Mouse (Mus musculus): ENCODE data around the gene Laptm5. TPM values are rescaled to one million over a fixed set of nuclear protein-coding genes. Genes with fewer than 3 reads are reported as not detected.

Gene Laptm5
- polyA plus RNA-seq (2015; fragmentation: Nextera tagmentation; extraction: Ambion mirVana), result 78.1 and 91.2 TPM in 2 replicates

DNA sequence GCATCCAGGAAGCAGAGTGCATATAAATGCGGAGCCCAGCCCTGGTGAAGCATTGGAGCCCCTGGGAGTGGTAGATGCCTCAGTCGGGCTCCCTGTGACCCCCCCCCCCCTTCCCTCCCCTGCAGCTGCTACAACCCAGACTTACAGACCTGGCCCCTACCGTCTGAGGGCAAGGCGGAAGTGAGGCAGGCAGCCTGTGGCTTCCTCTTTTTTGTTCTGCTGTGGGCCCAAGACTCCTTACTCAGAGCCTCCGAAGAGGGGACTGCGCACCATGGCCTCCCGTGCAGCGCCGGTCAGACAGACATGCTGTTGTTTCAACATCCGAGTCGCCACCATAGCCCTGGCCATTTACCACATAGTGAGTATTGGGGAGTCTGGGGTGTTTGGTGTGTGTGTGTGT is at the start of gene Laptm5:
Laptm5 (plus strand) TSS at position 49 of the 400 bp plus-strand sequence.
- H3K4me3 ChIP-seq (ENCODE audit: low read depth, low read length), result peak within 1 kb of the TSS; percentile 46
- peak; percentile 47; the same call in 1 of the 2 replicates for ATAC-seq (ENCODE audit: low read depth)
- H3K4me2 ChIP-seq (ENCODE audit: low read depth, low read length), result peak within 1 kb of the TSS; percentile 20; the same call in 1 of the 2 replicates
- H3K36me3 ChIP-seq (ENCODE audit: control insufficient read depth, insufficient read depth), result no peaks in the 10 kb centered on the region
- peaks cover 6% of the 10 kb centered on the region for H3K4me1 ChIP-seq (ENCODE audit: control insufficient read depth, low read depth, low read length)
- no peaks in the 10 kb centered on the region for H3K27me3 ChIP-seq (ENCODE audit: control insufficient read depth, insufficient read depth, low read depth, low read length)
- H3K27ac ChIP-seq (ENCODE audit: low read length), result peak within 1 kb of the TSS; percentile 71
- H3K9me3 ChIP-seq (replicated peaks; ENCODE audit: control insufficient read depth, low read length), result no peaks in the 10 kb centered on the region
- peak within 1 kb of the TSS; percentile 42 for H3K9ac ChIP-seq (ENCODE audit: low read depth, low read length)
- WGBS (ENCODE audit: insufficient replicate concordance), result 19% methylated on average over 11 of the region's 11 CpGs

DNA sequence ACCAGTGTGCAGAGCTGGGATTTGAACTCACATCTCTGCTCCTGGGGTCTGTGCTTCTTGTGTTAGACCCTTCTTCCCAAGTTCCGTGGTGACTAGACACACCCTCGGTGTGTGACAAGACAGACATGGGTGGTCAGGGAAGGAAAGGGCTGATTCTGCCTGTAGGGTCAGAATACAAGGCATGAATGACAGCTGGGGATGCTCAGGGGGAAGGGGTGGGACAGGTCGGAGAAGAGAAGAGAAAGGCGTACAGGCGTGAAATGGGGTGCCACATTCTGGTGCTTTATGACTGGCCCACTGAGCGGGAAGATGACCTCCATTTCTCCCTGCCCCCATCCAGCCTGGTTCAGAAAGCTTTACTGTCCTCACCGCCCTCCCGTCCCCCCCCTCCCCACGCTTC is 47.5 kb upstream of the Laptm5 start:
- WGBS (ENCODE audit: insufficient replicate concordance), result 48% methylated on average over 6 of the region's 9 CpGs
- Histone ChIP-seq H3K27ac (ENCODE audit: low read length) (no peak overlapping the region), H3K4me2 (ENCODE audit: low read depth, low read length) (no peak overlapping the region), H3K9me3 (replicated peaks; ENCODE audit: control insufficient read depth, low read length) (no peaks in the 10 kb centered on the region), H3K4me3 (ENCODE audit: low read depth, low read length) (no peak overlapping the region), H3K27me3 (ENCODE audit: control insufficient read depth, insufficient read depth, low read depth, low read length) (peaks cover 9% of the 10 kb centered on the region; the same call in 1 of the 2 replicates), H3K9ac (ENCODE audit: low read depth, low read length) (no peak overlapping the region), H3K4me1 (ENCODE audit: control insufficient read depth, low read depth, low read length) (no peaks in the 10 kb centered on the region), H3K36me3 (ENCODE audit: control insufficient read depth, insufficient read depth) (no peaks in the 10 kb centered on the region)
- ATAC-seq (ENCODE audit: low read depth), result no peak

DNA sequence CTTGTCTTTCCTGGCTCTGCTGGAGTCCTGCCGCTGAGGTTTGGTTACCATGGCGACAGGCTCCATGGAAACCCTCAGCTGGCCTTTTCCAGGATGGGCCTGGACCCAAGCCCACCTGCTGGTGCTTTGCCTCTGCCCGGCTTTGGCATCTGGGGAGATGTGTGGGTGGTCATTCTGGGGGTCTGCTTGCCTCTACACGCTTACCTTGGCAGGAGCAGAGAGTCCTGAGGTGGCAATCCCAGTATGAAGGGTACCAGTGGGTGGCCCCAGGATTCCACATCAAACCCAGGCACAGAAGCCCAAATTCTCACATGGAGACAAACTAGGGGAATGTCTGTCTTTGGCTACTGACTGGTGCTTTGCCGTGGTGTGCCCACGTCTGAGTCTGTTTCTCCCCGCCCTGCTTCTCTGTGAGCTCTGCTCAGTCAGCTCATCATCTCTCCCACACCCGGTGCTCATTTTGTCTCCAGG is 47.0 kb upstream of the Laptm5 start:
- H3K27ac ChIP-seq (ENCODE audit: low read length), result no peak overlapping the region
- H3K4me1 ChIP-seq (ENCODE audit: control insufficient read depth, low read depth, low read length), result no peaks in the 10 kb centered on the region
- no peak overlapping the region for H3K9ac ChIP-seq (ENCODE audit: low read depth, low read length)
- peaks cover 9% of the 10 kb centered on the region; the same call in 1 of the 2 replicates for H3K27me3 ChIP-seq (ENCODE audit: control insufficient read depth, insufficient read depth, low read depth, low read length)
- H3K4me3 ChIP-seq (ENCODE audit: low read depth, low read length), result no peak overlapping the region
- no peaks in the 10 kb centered on the region for H3K36me3 ChIP-seq (ENCODE audit: control insufficient read depth, insufficient read depth)
- WGBS (ENCODE audit: insufficient replicate concordance), result 24% methylated on average over 8 of the region's 8 CpGs
- H3K4me2 ChIP-seq (ENCODE audit: low read depth, low read length), result no peak overlapping the region
- H3K9me3 ChIP-seq (replicated peaks; ENCODE audit: control insufficient read depth, low read length), result no peaks in the 10 kb centered on the region
- no peak for ATAC-seq (ENCODE audit: low read depth)

DNA sequence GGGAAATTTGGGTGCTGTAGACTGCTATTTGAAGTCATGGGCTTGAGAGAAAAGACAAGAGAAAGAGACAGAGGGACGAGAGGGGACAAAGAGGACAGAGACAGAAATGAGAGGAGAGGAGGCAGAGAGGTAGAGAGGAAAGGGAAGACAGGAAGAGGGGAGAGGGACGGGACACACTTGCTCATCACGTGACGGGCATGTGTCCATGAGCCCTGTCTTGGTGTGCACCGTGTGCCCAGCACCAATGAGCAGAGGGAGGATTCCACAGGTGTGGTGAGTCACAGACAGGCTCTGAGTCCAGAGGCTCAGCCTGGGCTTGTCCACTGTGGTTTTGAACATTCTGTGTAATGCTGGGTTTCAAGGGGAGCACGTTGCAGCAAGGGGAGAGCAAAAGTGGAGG is 45.0 kb upstream of the Laptm5 start:
- H3K9me3 ChIP-seq (replicated peaks; ENCODE audit: control insufficient read depth, low read length), result no peaks in the 10 kb centered on the region
- no peak overlapping the region for H3K9ac ChIP-seq (ENCODE audit: low read depth, low read length)
- 46% methylated on average over 6 of the region's 6 CpGs for WGBS (ENCODE audit: insufficient replicate concordance)
- no peaks in the 10 kb centered on the region for H3K4me1 ChIP-seq (ENCODE audit: control insufficient read depth, low read depth, low read length)
- no peaks in the 10 kb centered on the region for H3K36me3 ChIP-seq (ENCODE audit: control insufficient read depth, insufficient read depth)
- H3K4me2 ChIP-seq (ENCODE audit: low read depth, low read length), result no peak overlapping the region
- ATAC-seq (ENCODE audit: low read depth), result no peak
- no peak overlapping the region for H3K27ac ChIP-seq (ENCODE audit: low read length)
- H3K27me3 ChIP-seq (ENCODE audit: control insufficient read depth, insufficient read depth, low read depth, low read length), result no peaks in the 10 kb centered on the region
- H3K4me3 ChIP-seq (ENCODE audit: low read depth, low read length), result no peak overlapping the region

DNA sequence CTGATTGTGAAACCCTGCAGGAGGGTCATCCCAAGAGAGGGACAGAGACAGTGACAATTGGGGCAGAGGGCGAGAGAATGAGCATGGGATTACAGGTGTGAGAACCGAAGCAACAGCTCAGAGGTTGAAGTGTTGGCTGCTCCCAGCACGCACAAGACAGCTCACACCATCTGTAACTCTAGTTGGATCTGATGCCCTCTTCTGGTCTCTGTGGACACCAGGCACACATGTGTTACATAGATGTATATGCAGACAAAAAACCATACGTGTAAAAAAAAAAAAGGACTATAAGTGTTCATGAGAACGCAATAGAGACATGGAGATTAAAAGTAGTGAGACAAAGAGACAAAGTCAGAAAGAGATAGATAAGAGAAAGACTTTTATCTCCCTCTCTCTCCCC is 44.1 kb upstream of the Laptm5 start:
- WGBS (ENCODE audit: insufficient replicate concordance), result 27% methylated on average over 5 of the region's 5 CpGs
- Histone ChIP-seq H3K4me3 (ENCODE audit: low read depth, low read length) (no peak overlapping the region), H3K27me3 (ENCODE audit: control insufficient read depth, insufficient read depth, low read depth, low read length) (no peaks in the 10 kb centered on the region), H3K4me2 (ENCODE audit: low read depth, low read length) (no peak overlapping the region), H3K9me3 (replicated peaks; ENCODE audit: control insufficient read depth, low read length) (no peaks in the 10 kb centered on the region), H3K36me3 (ENCODE audit: control insufficient read depth, insufficient read depth) (no peaks in the 10 kb centered on the region), H3K9ac (ENCODE audit: low read depth, low read length) (no peak overlapping the region), H3K4me1 (ENCODE audit: control insufficient read depth, low read depth, low read length) (no peaks in the 10 kb centered on the region), H3K27ac (ENCODE audit: low read length) (no peak overlapping the region)
- ATAC-seq (ENCODE audit: low read depth), result no peak

DNA sequence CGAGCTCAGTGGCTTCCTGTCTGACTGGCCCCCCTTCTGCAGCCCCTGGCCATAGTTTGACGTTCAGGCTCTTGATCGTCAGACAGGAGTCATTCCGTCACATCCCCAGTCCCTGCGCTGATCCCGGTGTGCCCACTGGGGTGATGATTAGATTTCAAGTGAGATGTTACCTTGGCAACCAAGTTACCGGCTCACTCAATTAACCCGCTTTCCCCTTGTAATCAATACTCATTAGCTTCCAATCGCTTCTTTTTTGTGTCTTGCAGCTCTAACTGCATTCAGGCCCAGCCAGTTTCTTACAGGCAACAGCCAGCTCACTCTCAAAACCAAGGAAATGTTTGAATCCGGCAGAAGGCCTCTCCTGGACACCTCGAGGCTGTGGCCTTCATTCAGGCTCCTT is 40.5 kb upstream of the Laptm5 start:
- no peak overlapping the region for H3K27ac ChIP-seq (ENCODE audit: low read length)
- ATAC-seq (ENCODE audit: low read depth), result no peak
- no peaks in the 10 kb centered on the region for H3K36me3 ChIP-seq (ENCODE audit: control insufficient read depth, insufficient read depth)
- H3K4me3 ChIP-seq (ENCODE audit: low read depth, low read length), result no peak overlapping the region
- no peaks in the 10 kb centered on the region; the same call in 1 of the 2 replicates for H3K27me3 ChIP-seq (ENCODE audit: control insufficient read depth, insufficient read depth, low read depth, low read length)
- WGBS (ENCODE audit: insufficient replicate concordance), result 56% methylated on average over 11 of the region's 11 CpGs
- H3K9me3 ChIP-seq (replicated peaks; ENCODE audit: control insufficient read depth, low read length), result no peaks in the 10 kb centered on the region
- no peak overlapping the region for H3K9ac ChIP-seq (ENCODE audit: low read depth, low read length)
- no peaks in the 10 kb centered on the region for H3K4me1 ChIP-seq (ENCODE audit: control insufficient read depth, low read depth, low read length)
- H3K4me2 ChIP-seq (ENCODE audit: low read depth, low read length), result no peak overlapping the region

DNA sequence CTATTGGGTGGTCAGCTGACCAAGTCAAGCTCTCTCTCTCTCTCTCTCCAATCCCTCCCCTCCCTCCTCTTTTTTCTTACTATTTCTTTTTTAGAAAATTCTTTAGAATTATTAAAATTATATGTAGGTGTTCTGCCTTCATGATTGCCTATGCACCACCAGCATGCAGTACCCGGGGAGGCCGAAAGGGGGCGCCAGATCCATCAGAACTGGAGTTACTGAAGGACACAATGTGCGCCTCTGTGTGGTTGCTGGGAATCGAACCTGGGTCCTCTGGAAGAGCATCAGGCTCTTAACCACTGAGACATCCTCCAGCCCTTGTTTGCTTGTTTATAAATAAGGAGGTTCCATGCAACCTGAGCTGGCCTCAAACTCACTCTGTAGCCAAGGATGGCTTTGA is 39.5 kb upstream of the Laptm5 start:
- no peak for ATAC-seq (ENCODE audit: low read depth)
- H3K9ac ChIP-seq (ENCODE audit: low read depth, low read length), result no peak overlapping the region
- H3K4me2 ChIP-seq (ENCODE audit: low read depth, low read length), result no peak overlapping the region
- no peaks in the 10 kb centered on the region for H3K36me3 ChIP-seq (ENCODE audit: control insufficient read depth, insufficient read depth)
- no peaks in the 10 kb centered on the region for H3K4me1 ChIP-seq (ENCODE audit: control insufficient read depth, low read depth, low read length)
- H3K4me3 ChIP-seq (ENCODE audit: low read depth, low read length), result no peak overlapping the region
- 66% methylated on average over 5 of the region's 5 CpGs for WGBS (ENCODE audit: insufficient replicate concordance)
- H3K27me3 ChIP-seq (ENCODE audit: control insufficient read depth, insufficient read depth, low read depth, low read length), result no peaks in the 10 kb centered on the region; the same call in 1 of the 2 replicates
- H3K27ac ChIP-seq (ENCODE audit: low read length), result no peak overlapping the region
- no peaks in the 10 kb centered on the region for H3K9me3 ChIP-seq (replicated peaks; ENCODE audit: control insufficient read depth, low read length)

DNA sequence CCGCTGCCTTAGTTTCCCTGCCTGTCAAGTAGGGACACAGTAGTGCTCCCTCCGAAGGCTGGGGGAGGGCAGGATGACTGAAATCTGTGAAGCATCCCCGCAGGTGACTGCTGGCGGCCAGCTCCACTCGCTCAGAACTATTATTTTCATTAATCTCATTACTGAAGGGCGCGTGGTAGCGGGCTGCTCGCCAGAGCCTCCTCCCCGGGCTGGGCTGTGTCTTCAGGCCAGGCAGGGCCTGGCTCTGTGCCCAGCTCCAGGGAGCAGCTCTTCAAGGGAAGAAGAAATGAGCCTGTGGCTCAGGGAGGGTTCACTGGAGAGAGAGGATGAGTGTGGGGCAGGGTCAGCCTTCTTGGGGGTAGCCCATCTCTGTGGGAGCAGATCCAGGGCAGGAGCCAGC is 38.3 kb upstream of the Laptm5 start:
- H3K27me3 ChIP-seq (ENCODE audit: control insufficient read depth, insufficient read depth, low read depth, low read length), result no peaks in the 10 kb centered on the region; the same call in 1 of the 2 replicates
- H3K27ac ChIP-seq (ENCODE audit: low read length), result no peak overlapping the region
- no peaks in the 10 kb centered on the region for H3K36me3 ChIP-seq (ENCODE audit: control insufficient read depth, insufficient read depth)
- no peak overlapping the region for H3K9ac ChIP-seq (ENCODE audit: low read depth, low read length)
- H3K4me1 ChIP-seq (ENCODE audit: control insufficient read depth, low read depth, low read length), result no peaks in the 10 kb centered on the region
- 32% methylated on average over 10 of the region's 10 CpGs for WGBS (ENCODE audit: insufficient replicate concordance)
- no peak overlapping the region for H3K4me3 ChIP-seq (ENCODE audit: low read depth, low read length)
- no peak for ATAC-seq (ENCODE audit: low read depth)
- H3K4me2 ChIP-seq (ENCODE audit: low read depth, low read length), result no peak overlapping the region
- no peaks in the 10 kb centered on the region for H3K9me3 ChIP-seq (replicated peaks; ENCODE audit: control insufficient read depth, low read length)

DNA sequence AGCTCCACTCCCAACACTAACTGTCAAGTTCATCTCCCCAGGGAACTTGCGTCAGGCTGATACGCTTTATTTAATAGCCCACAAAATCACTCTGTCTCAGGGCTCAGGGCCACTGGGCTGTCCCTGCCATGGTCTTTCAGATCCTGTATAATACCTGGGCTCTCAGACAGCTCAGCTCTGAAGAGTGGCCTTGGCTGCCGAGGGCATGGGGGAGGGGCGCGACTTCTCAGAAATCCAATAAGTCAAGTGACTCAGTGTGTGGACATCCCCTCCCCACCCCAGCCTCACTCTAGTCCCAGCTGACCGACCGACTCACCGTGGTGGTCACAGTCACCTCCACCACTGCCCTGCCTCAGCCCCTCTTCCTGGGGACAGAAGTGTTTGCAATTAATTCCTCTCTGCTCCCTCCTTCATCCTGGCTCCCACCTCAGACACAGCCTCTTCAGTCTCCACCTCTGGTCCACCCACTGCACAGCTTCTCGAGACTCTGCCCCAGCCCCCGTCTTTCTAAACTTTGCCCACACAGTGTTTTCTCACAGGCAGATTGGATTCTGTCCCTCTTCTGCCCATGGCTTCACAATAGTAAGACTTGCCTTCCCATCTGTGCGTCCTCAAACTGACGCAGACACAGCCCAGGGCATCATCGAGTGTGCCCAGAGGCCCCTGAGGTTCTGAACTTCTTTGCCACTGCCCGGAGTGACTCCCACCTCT is 36.8 kb upstream of the Laptm5 start:
- Histone ChIP-seq H3K4me3 (ENCODE audit: low read depth, low read length) (no peak overlapping the region), H3K9me3 (replicated peaks; ENCODE audit: control insufficient read depth, low read length) (no peaks in the 10 kb centered on the region), H3K9ac (ENCODE audit: low read depth, low read length) (no peak overlapping the region), H3K27ac (ENCODE audit: low read length) (no peak overlapping the region), H3K27me3 (ENCODE audit: control insufficient read depth, insufficient read depth, low read depth, low read length) (no peaks in the 10 kb centered on the region; the same call in 1 of the 2 replicates), H3K4me1 (ENCODE audit: control insufficient read depth, low read depth, low read length) (no peaks in the 10 kb centered on the region), H3K36me3 (ENCODE audit: control insufficient read depth, insufficient read depth) (no peaks in the 10 kb centered on the region), H3K4me2 (ENCODE audit: low read depth, low read length) (no peak overlapping the region)
- 42% methylated on average over 14 of the region's 14 CpGs for WGBS (ENCODE audit: insufficient replicate concordance)
- ATAC-seq (ENCODE audit: low read depth), result no peak

Data from liver, embryonic 16.5 days (tissue).